Mouse (Mus musculus) urinary bladder, postnatal 4 days (tissue): ENCODE data around the gene Slc18a3.

Source experiments
- DNase-seq, 2 experiments: peaks; one replicate each; pipeline ENCODE4 v3.0.0; 2021 to 2022; ENCODE audit warnings: low spot score in 2 of 2

The Slc18a3 gene

DNA sequence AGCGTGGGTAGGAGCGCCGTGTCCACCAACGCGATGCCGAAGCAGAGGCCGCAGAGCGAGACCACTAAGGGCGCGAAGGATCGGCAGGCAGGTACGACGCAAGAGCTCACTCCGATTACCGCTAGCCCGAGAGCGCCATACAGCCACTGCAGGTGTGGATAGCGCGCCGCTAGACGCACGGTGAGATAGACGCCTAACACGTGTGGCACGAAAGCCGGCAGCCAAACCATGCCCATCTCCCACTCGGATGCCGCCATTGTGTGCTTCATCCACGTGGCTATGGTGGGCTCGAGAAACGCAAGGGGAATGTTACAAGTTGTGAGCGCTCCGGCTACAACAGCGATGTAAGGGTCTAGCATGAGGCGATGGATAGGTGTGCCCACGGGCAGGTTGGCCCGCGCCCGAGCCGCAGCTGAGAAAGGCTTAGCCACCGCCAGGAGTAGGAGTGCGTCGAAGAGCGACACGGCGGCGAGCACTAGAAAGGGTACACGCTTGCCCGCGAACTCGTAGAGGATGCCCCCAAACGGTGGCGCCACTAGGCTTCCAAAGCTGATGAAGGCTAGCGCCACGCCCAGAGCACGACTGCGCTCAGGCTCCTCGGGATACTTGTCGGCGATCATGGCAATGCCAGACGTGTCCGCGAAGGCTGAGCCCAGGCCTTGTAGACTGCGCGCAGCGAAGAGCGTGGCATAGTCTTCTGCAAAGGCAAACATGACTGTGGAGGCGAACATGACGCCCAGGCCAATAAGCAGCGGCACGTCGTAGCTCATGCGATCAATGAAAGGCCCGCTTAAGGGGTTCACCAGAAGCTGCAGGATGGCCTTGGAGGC lies 1.2 kb downstream of the Slc18a3 start:
- DNase-seq, result no peak

DNA sequence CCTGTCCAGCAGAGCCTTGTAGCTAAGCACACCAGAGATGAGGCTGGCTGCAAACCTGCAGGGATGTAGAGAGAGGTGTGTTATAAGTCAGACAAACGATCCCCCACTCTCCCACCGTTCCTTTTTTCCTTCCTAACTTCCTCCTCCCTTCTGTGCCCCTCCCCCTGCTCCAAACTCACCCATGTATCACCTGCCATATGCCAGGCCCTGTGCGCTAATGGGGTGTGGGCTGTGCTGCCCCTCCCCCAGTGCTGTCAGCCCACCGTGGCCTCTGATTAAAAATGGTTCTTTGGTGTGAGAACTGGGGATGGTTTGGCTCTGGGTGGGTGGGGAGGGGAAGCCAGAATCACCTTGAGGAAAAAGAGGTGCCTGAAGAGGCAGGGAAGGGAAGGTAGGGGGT lies 12.1 kb downstream of the Slc18a3 start:
- peak in 1 of 2 experiments; percentile 46 for DNase-seq

GRCm38 (mm10) chr14:32446989-32447388 lies 17.7 kb downstream of the Slc18a3 start:
- no peak for DNase-seq

- DNase-seq, result no peak
Measured at GRCm38 (mm10) chr14:32443446-32443845, 21.2 kb downstream of the Slc18a3 start.

DNA sequence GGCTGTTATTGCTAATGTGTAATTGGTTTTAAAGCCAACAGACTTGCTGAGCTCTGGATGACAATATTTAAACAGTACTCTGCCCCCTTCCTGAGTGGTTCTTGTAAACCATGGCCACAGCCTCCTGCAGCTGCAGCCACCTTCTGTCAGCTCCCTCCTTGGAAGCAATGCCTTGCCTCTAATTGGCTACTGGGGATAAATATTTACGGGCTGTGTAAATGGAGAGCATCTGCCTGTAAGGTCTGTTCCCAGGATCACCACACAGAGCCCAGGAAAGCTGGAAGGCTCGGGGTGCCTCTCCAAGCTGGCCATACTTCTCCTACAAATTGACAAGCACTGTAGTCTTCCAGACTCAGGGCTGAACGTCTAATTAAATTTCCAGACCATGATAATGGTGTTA lies 24.9 kb downstream of the Slc18a3 start:
- peak in 1 of 2 experiments; percentile 38 for DNase-seq

- DNase-seq, result peak in 1 of 2 experiments; percentile 43
Measured at GRCm38 (mm10) chr14:32439316-32439715, 25.3 kb downstream of the Slc18a3 start.

GRCm38 (mm10) chr14:32437352-32437793 lies 27.3 kb downstream of the Slc18a3 start:
- DNase-seq, result peak in 1 of 2 experiments; percentile 57

- DNase-seq, result peak in 1 of 2 experiments; percentile 41
Measured at GRCm38 (mm10) chr14:32429030-32429602, 35.5 kb downstream of the Slc18a3 start.

GRCm38 (mm10) chr14:32423946-32424345 lies 40.7 kb downstream of the Slc18a3 start:
- DNase-seq, result no peak

DNA sequence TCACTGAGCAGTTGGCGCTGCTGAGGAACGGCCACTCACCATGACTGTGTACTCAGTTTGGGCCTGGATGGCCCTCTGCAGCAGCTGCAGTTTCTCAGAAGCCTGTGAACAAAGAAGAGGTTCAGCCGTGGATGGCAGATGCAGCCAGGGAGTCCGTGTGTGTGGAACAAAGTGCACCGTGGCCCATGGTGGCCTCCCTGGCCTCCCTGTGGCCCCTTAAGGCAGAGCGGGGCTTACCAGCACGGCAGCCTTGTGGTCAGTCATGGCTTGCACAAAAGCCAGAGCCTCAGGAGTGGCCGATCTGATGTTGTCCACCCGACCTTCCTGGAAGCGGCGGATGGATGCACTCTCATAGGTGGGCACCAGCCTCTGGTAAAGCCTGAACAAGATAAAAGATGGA lies 45.9 kb downstream of the Slc18a3 start:
- DNase-seq, result peak in 1 of 2 experiments; percentile 14
